Mouse (Mus musculus) T-helper 2 cell (primary cell): ENCODE results near the gene Zfp593.

Source experiments
- in situ Hi-C: fragments of 300-600 bp; cut with MboI, MseI; formaldehyde crosslinking; loops from one replicate; pipeline ENCODE4 v1.15.1; 2025; ENCODE audit warnings: high pct_unique_total_duplicates

Gene Zfp593

GRCm38 (mm10) chr4:134234876-134235275, 10.5 kb downstream of the Zfp593 start:
- in situ Hi-C loops: no loop called here

GRCm38 (mm10) chr4:134230431-134230830, 15.0 kb downstream of the Zfp593 start:
- in situ Hi-C loops: no loop called here

GRCm38 (mm10) chr4:134227194-134227593, 18.2 kb downstream of the Zfp593 start, which contains the start of gene Catsper4:
Catsper4 (minus strand) TSS chr4:134227383.
- in situ Hi-C loops: no loop called here

- in situ Hi-C loops: no loop called here
Measured at GRCm38 (mm10) chr4:134222793-134223600, 22.4 kb downstream of the Zfp593 start.

GRCm38 (mm10) chr4:134206488-134207053, 38.8 kb downstream of the Zfp593 start:
- in situ Hi-C loops: no loop called here

- in situ Hi-C loops: no loop called here
Measured at GRCm38 (mm10) chr4:134203340-134203896, 42.0 kb downstream of the Zfp593 start.

- in situ Hi-C loops: no loop called here
Measured at GRCm38 (mm10) chr4:134202904-134203303, 42.5 kb downstream of the Zfp593 start, which contains the start of gene Gm7534. Gm7534 (minus strand) TSS chr4:134203004.

GRCm38 (mm10) chr4:134199371-134199770, 46.0 kb downstream of the Zfp593 start:
- in situ Hi-C loops: no loop called here
